Mouse (Mus musculus): ENCODE measurements around the gene Nr4a1. TPM values are rescaled to one million over a fixed set of nuclear protein-coding genes. Genes with fewer than 3 reads are reported as not detected.

Nr4a1 gene
- 14.7 and 18.4 TPM in 2 replicates for polyA plus RNA-seq (2015; fragmentation: Nextera tagmentation; extraction: Ambion mirVana)

DNA sequence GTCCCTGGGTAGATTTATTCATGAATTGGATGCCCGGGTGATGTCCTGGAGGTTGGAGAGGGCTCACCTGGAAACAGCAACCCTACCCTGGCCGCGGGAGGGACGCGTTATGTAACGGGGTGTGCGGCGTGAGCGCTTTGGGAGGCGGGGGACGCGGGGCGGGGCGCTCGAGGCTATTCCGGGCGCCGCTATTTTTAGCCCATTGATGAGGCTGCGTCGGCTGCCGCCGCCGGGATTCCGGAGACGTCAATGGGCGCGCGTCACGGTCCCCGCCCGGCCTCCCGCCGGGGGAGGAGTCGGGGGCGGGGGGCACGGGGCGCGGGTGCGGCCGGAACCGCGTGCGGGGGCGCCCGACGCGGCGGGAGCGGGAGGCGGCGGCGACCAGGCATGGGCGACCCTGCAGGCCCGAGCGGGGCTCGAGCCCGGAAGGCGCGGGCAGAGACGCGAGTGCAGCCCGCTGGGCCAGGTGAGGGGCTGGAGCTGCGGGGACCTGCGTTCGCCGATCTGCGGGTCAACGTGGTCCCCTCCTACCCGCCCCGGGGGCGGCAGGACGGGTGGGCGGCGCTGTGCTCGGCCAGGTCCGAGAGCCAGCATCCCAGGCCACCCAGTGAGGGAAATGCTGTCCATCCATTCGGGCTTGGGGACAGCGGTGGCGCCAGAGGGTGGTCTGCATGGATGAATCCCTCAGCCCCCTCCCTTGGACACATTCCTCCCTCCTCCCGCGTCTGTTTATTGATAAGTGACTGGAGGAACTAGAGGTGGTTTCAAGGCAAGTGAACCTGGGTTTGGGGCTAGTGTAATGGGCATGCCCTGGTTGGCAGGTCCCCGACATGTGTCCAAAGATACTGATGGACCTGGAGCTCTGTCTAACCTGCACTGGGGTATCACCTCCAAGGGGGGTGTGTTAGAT, at the start of gene Nr4a1:
Gene Nr4a1, plus strand, starts transcription at position 384 of the 910 bp plus-strand sequence.
- H3K9ac ChIP-seq, result peak within 1 kb of the TSS; percentile 71
- H3K27me3 ChIP-seq, result no peaks in the 10 kb centered on the region
- H3K36me3 ChIP-seq, result no peaks in the 10 kb centered on the region
- H3K9me3 ChIP-seq, result no peaks in the 10 kb centered on the region
- ATAC-seq (ENCODE audit: insufficient number of reproducible peaks, low FRiP score, low TSS enrichment, low read depth), result peak; percentile 77
- peak within 1 kb of the TSS; percentile 64 for H3K4me3 ChIP-seq
- peak within 1 kb of the TSS; percentile 73 for H3K27ac ChIP-seq
- 2% methylated on average over 79 of the region's 82 CpGs for WGBS
- H3K4me2 ChIP-seq, result peak within 1 kb of the TSS; percentile 83
- peaks cover 19% of the 10 kb centered on the region for H3K4me1 ChIP-seq

GRCm38 (mm10) chr15:101204781-101205180, 49.3 kb upstream of the Nr4a1 start:
- Histone ChIP-seq H3K9me3 (no peaks in the 10 kb centered on the region), H3K27me3 (no peaks in the 10 kb centered on the region), H3K27ac (no peak overlapping the region), H3K4me1 (no peaks in the 10 kb centered on the region), H3K36me3 (peaks cover 90% of the 10 kb centered on the region), H3K4me2 (no peak overlapping the region), H3K9ac (no peak overlapping the region), H3K4me3 (no peak overlapping the region)
- no peak for ATAC-seq (ENCODE audit: insufficient number of reproducible peaks, low FRiP score, low TSS enrichment, low read depth)
- WGBS, result 74% methylated on average over 7 of the region's 7 CpGs

DNA sequence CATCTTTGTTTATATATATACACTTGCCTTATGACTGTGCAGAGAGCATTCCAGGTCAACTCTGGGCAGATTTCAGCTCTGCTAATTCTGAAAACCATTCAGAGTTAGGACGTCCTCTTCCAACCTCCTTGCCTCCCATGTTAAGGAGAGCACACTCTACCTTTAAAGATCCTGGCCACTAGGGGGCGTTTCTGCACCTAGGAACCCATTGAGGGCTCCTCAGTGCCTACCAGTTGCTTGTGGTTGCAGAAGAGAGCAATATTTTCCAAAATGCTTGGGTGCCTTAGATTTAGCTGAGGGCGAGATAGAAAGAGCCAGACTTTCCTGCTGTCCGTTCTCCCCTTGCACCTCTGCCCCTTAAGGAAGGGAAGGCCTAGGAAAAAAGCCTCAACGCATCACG, 43.8 kb upstream of the Nr4a1 start:
- 0 out of 2 replicates have a peak, but pooled peaks have one; percentile 59 for ATAC-seq (ENCODE audit: insufficient number of reproducible peaks, low FRiP score, low TSS enrichment, low read depth)

GRCm38 (mm10) chr15:101210998-101211613, 43.0 kb upstream of the Nr4a1 start:
- Histone ChIP-seq H3K9me3 (no peaks in the 10 kb centered on the region), H3K4me1 (0 out of 2 replicates have a peak, but pooled peaks cover 5% of the 10 kb centered on the region), H3K36me3 (peaks cover 65% of the 10 kb centered on the region), H3K9ac (no peak overlapping the region), H3K27me3 (no peaks in the 10 kb centered on the region), H3K4me3 (no peak overlapping the region), H3K27ac (no peak overlapping the region), H3K4me2 (no peak overlapping the region)
- ATAC-seq (ENCODE audit: insufficient number of reproducible peaks, low FRiP score, low TSS enrichment, low read depth), result no peak
- 89% methylated on average over 14 of the region's 14 CpGs for WGBS

More for the DNA sequence above, 43.8 kb upstream of the Nr4a1 start:
- Histone ChIP-seq H3K36me3 (peaks cover 71% of the 10 kb centered on the region), H3K27me3 (no peaks in the 10 kb centered on the region), H3K9me3 (no peaks in the 10 kb centered on the region), H3K4me3 (no peak overlapping the region), H3K4me1 (0 out of 2 replicates have a peak, but pooled peaks cover 5% of the 10 kb centered on the region), H3K27ac (no peak overlapping the region; the same call in 1 of the 2 replicates), H3K9ac (no peak overlapping the region), H3K4me2 (no peak overlapping the region)
- WGBS, result 63% methylated on average over 6 of the region's 6 CpGs

GRCm38 (mm10) chr15:101212435-101212834, 41.6 kb upstream of the Nr4a1 start:
- no peak overlapping the region for H3K4me2 ChIP-seq
- WGBS, result 74% methylated on average over 14 of the region's 14 CpGs
- no peaks in the 10 kb centered on the region for H3K9me3 ChIP-seq
- no peak for ATAC-seq (ENCODE audit: insufficient number of reproducible peaks, low FRiP score, low TSS enrichment, low read depth)
- H3K9ac ChIP-seq, result no peak overlapping the region
- H3K27me3 ChIP-seq, result no peaks in the 10 kb centered on the region
- H3K4me3 ChIP-seq, result no peak overlapping the region
- H3K27ac ChIP-seq, result no peak overlapping the region
- peaks cover 52% of the 10 kb centered on the region for H3K36me3 ChIP-seq
- H3K4me1 ChIP-seq, result 0 out of 2 replicates have a peak, but pooled peaks cover 5% of the 10 kb centered on the region

DNA sequence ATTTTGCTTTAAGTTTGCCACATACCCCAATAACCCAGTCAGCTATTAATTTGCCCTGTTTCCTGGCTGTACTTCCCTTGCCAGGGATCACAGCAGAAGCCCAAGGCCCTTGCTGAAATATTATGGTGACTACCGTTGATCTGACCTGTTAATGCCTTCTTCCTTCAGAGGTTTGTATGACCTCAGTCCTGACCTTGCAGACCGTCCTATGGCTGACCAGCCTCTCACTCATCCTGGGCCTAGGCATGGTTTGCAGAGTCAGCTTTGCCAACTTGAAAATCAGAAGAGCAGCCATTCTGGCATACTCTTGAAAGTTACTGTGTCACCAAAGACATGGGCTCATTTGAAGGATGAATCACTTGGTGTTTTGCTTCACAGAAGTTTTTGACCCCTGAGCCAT, 38.9 kb upstream of the Nr4a1 start:
- no peak overlapping the region for H3K9ac ChIP-seq

DNA sequence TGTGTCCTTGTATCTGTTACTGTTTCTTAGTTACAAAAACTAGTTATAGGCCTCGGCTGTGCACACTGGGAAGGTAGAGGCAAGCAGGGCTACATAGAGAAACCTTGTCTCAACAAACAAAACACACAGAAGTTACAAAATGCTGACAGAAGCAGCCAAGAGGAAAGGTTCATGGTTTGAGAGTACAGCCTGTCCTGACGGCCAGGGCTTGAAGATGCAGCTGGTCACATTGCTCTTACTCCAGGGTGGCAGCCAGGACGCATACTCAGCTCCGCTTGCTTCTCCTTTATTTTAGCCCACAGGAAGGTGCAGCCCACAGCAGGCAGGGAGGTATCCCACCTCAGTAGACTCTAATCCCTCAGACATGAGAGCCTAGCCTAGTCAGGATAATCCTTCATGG, 38.0 kb upstream of the Nr4a1 start:
- Histone ChIP-seq H3K9me3 (no peaks in the 10 kb centered on the region), H3K27me3 (no peaks in the 10 kb centered on the region), H3K4me1 (peaks cover 12% of the 10 kb centered on the region), H3K27ac (no peak overlapping the region), H3K36me3 (peaks cover 24% of the 10 kb centered on the region), H3K9ac (no peak overlapping the region), H3K4me2 (no peak overlapping the region), H3K4me3 (no peak overlapping the region)
- ATAC-seq (ENCODE audit: insufficient number of reproducible peaks, low FRiP score, low TSS enrichment, low read depth), result no peak
- WGBS, result 79% methylated on average over 4 of the region's 4 CpGs

More for the DNA sequence above, 38.9 kb upstream of the Nr4a1 start:
- Histone ChIP-seq H3K4me2 (no peak overlapping the region), H3K9me3 (no peaks in the 10 kb centered on the region), H3K27me3 (no peaks in the 10 kb centered on the region), H3K36me3 (peaks cover 33% of the 10 kb centered on the region), H3K4me3 (no peak overlapping the region), H3K27ac (no peak overlapping the region), H3K4me1 (0 out of 2 replicates have a peak, but pooled peaks cover 8% of the 10 kb centered on the region)
- 71% methylated on average over 2 of the region's 2 CpGs for WGBS
- ATAC-seq (ENCODE audit: insufficient number of reproducible peaks, low FRiP score, low TSS enrichment, low read depth), result no peak

DNA sequence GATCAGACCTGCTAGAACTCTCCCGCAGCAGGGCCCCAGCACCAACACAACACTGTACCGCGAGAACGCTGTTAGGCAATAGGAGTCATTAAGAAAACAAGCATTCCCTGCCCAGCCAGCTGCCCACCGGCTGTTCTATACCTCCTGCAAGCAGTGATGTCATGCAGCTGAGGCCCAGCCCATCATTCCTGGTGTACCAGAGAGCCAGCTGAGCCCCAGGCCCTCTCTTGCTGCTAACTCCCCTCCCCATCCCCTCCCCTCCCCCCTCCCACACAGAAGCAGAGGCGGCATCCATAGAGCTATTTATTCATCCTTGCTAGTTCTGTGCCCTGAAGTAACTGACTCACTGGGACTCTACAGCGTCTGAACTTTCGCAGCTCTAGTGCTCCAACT, 33.2 kb upstream of the Nr4a1 start:
- Histone ChIP-seq H3K27ac (peak overlapping the region; percentile 84), H3K36me3 (no peaks in the 10 kb centered on the region), H3K9me3 (no peaks in the 10 kb centered on the region), H3K4me2 (peak overlapping the region; percentile 45; the same call in 1 of the 2 replicates), H3K4me3 (no peak overlapping the region), H3K27me3 (no peaks in the 10 kb centered on the region), H3K4me1 (peaks cover 57% of the 10 kb centered on the region), H3K9ac (no peak overlapping the region)
- ATAC-seq (ENCODE audit: insufficient number of reproducible peaks, low FRiP score, low TSS enrichment, low read depth), result peak; percentile 32; the same call in 1 of the 2 replicates
- 6% methylated on average over 8 of the region's 8 CpGs for WGBS

- Histone ChIP-seq H3K27me3 (no peaks in the 10 kb centered on the region), H3K4me1 (peaks cover 61% of the 10 kb centered on the region), H3K4me2 (peak overlapping the region; percentile 45), H3K36me3 (no peaks in the 10 kb centered on the region), H3K27ac (peak overlapping the region; percentile 84), H3K9me3 (no peaks in the 10 kb centered on the region), H3K4me3 (peak overlapping the region; percentile 24), H3K9ac (no peak overlapping the region)
- ATAC-seq (ENCODE audit: insufficient number of reproducible peaks, low FRiP score, low TSS enrichment, low read depth), result no peak; the same call in 1 of the 2 replicates
- 4% methylated on average over 14 of the region's 14 CpGs for WGBS
These were observed 32.6 kb upstream of the Nr4a1 start for GRCm38 (mm10) chr15:101221298-101222104.

- H3K9ac ChIP-seq, result no peak overlapping the region
- 54% methylated on average over 13 of the region's 13 CpGs for WGBS
- no peaks in the 10 kb centered on the region for H3K9me3 ChIP-seq
- H3K4me3 ChIP-seq, result no peak overlapping the region
- no peak overlapping the region for H3K27ac ChIP-seq
- H3K36me3 ChIP-seq, result no peaks in the 10 kb centered on the region
- no peak for ATAC-seq (ENCODE audit: insufficient number of reproducible peaks, low FRiP score, low TSS enrichment, low read depth)
- peaks cover 74% of the 10 kb centered on the region for H3K4me1 ChIP-seq
- 0 out of 2 replicates have a peak overlapping the region, but pooled peaks have one; percentile 3 for H3K4me2 ChIP-seq
- H3K27me3 ChIP-seq, result no peaks in the 10 kb centered on the region
These were observed 31.1 kb upstream of the Nr4a1 start for GRCm38 (mm10) chr15:101222897-101223482.

GRCm38 (mm10) chr15:101223596-101223995, 30.5 kb upstream of the Nr4a1 start:
- Histone ChIP-seq H3K4me3 (peak overlapping the region; percentile 78), H3K36me3 (no peaks in the 10 kb centered on the region), H3K4me1 (peaks cover 80% of the 10 kb centered on the region), H3K9ac (peak overlapping the region; percentile 61; the same call in 1 of the 2 replicates), H3K4me2 (peak overlapping the region; percentile 87), H3K27ac (peak overlapping the region; percentile 91; the same call in 1 of the 2 replicates), H3K27me3 (no peaks in the 10 kb centered on the region), H3K9me3 (no peaks in the 10 kb centered on the region)
- no peak for ATAC-seq (ENCODE audit: insufficient number of reproducible peaks, low FRiP score, low TSS enrichment, low read depth)
- WGBS, result 10% methylated on average over 5 of the region's 5 CpGs

Measured in limb, embryonic 15.5 days (tissue).